Mouse (Mus musculus) liver, adult (tissue): ENCODE measurements around the gene Ms4a5.

Experiments used
- GATA4 ChIP-seq: IDR thresholded peaks from 2 replicates; pipeline ENCODE4 v1.6.1; 2014; ENCODE audit warnings: mild to moderate bottlenecking, low read length; ENCODE audit not compliant: insufficient replicate concordance

Ms4a5 gene

GRCm38 (mm10) chr19:11234921-11235735 lies 48.5 kb downstream of the Ms4a5 start:
- no peak for TF ChIP-seq GATA4

DNA sequence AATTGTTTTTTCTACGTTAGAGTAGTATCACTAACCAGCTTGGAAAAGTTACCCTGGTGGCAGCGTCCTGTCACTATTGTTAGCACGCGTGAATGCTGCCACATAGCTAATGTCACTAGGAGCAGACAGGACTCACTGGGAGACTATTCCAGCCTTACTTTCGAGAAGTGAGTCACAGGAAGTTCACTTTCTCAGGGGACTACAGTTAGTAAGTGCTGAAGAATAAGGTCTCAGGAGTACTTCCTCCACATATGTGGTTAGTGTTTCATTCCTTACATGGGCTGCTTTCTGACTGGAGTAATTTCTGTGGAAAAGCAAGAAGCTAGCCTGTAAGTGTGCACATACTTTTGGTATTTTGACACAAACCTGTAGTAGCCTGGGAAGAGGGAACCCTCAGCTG lies 49.4 kb downstream of the Ms4a5 start:
- TF ChIP-seq GATA4, result no peak

GRCm38 (mm10) chr19:11232348-11232747 lies 51.3 kb downstream of the Ms4a5 start, which contains the start of gene Ms4a12:
TSS of gene Ms4a12 (minus strand) at chr19:11232448.
- no peak for TF ChIP-seq GATA4
